Mouse (Mus musculus) central nervous system, embryonic 18 days (tissue): ENCODE data around the gene Zc4h2. TPM values are rescaled to one million over a fixed set of nuclear protein-coding genes. Genes with fewer than 3 reads are reported as not detected.

Experiments
- polyA plus RNA-seq: library from polyadenylated mRNA; depleted of rRNA; stranded (reverse); fragments of >200 nt; gene quantifications from 2 replicates; pipeline ENCODE4 v1.2.3, GENCODE M21; 2012; rRNA removed

The Zc4h2 gene
- 51.9 and 53.0 TPM in 2 replicates for polyA plus RNA-seq

GRCm38 (mm10) chrX:95657804-95658599, at the start of gene Zc4h2:
TSS of gene Zc4h2 (minus strand) at chrX:95658509.

Other genes with a start within 250 kb of the Zc4h2 start
- gene Amer1, start 213.6 kb downstream of the Zc4h2 start, polyA plus RNA-seq: 9.8 and 10.1 TPM in 2 replicates
- 0.56 and 1.1 TPM in 2 replicates for gene Asb12, start 100.5 kb downstream of the Zc4h2 start, polyA plus RNA-seq
- not detected in 2 replicates for gene Pfn5, start 100.4 kb downstream of the Zc4h2 start, polyA plus RNA-seq
- gene Zc3h12b, start 53.2 kb upstream of the Zc4h2 start, polyA plus RNA-seq: 3.8 TPM in 2 replicates